Mouse (Mus musculus) ES-E14 (cell line): ENCODE measurements around the gene Ceacam18. TPM values are rescaled to one million over a fixed set of nuclear protein-coding genes. Genes with fewer than 3 reads are reported as not detected.
A peak's percentile ranks its signal among the peaks of the same experiment; 100 is the strongest.

Experiments
- DNase-seq: peaks from one replicate; pipeline ENCODE4 v3.0.0-alpha.2; 2013; ENCODE audit warnings: low read depth, low spot score
- H3K27ac ChIP-seq: 2 replicates; pipeline ENCODE4 v1.5.1; 2012; ENCODE audit warnings: low read depth, mild to moderate bottlenecking, low read length, moderate library complexity, mixed read lengths; ENCODE audit not compliant: poor library complexity, insufficient read depth, severe bottlenecking
- H3K36me3 ChIP-seq: 2 replicates; pipeline ENCODE4 v1.6.1; 2012; ENCODE audit warnings: mild to moderate bottlenecking, low read length, moderate library complexity, mixed read lengths; ENCODE audit not compliant: control insufficient read depth, poor library complexity, insufficient read depth, severe bottlenecking
- H3K4me1 ChIP-seq, 2 experiments: fragments of 150-350 bp in 1 of 2; sonication (generic) in 1 of 2; 2 replicates each; pipeline ENCODE4 v1.6.1; 2012; ENCODE audit warnings: low read length in 2 of 2, mild to moderate bottlenecking in 1 of 2, mixed read lengths in 1 of 2; ENCODE audit not compliant: control insufficient read depth in 2 of 2, insufficient read depth in 2 of 2, poor library complexity in 1 of 2
- H3K4me3 ChIP-seq, 2 experiments: fragments of 150-350 bp in 1 of 2; sonication (generic) in 1 of 2; 2 replicates each; pipeline ENCODE4 v1.5.1; 2012; ENCODE audit warnings: low read length in 2 of 2, low read depth in 1 of 2, mild to moderate bottlenecking in 1 of 2, mixed read lengths in 1 of 2; ENCODE audit not compliant: insufficient read depth in 1 of 2, poor library complexity in 1 of 2, severe bottlenecking in 1 of 2
- H3K9ac ChIP-seq: 2 replicates; pipeline ENCODE4 v1.6.1; 2012; ENCODE audit warnings: low read depth, mild to moderate bottlenecking, low read length, mixed read lengths; ENCODE audit not compliant: poor library complexity, insufficient read depth, severe bottlenecking
- H3K9me3 ChIP-seq: fragments of 150-350 bp; sonication (generic); 2 replicates; pipeline ENCODE4 v1.6.1; 2012; ENCODE audit warnings: low read depth, mild to moderate bottlenecking, low read length; ENCODE audit not compliant: control insufficient read depth, insufficient read depth
- CHD2 ChIP-seq: IDR thresholded peaks from 2 replicates; pipeline ENCODE4 v1.6.1; 2014; ENCODE audit warnings: mild to moderate bottlenecking, low read depth, low read length, inconsistent platforms
- HCFC1 ChIP-seq: IDR thresholded peaks from 2 replicates; pipeline ENCODE4 v1.6.1; 2012; ENCODE audit warnings: low read length, inconsistent platforms, borderline replicate concordance; ENCODE audit not compliant: insufficient read depth
- MAFK ChIP-seq: IDR thresholded peaks from 2 replicates; pipeline ENCODE4 v1.6.1; 2014; ENCODE audit warnings: mild to moderate bottlenecking, low read depth, low read length, inconsistent platforms; ENCODE audit not compliant: insufficient read depth
- ZC3H11A ChIP-seq: IDR thresholded peaks from 2 replicates; pipeline ENCODE4 v1.6.1; 2012; ENCODE audit warnings: low read depth, mild to moderate bottlenecking, inconsistent platforms, low read length, borderline replicate concordance
- ZNF384 ChIP-seq: IDR thresholded peaks from 2 replicates; pipeline ENCODE4 v1.6.1; 2012; ENCODE audit warnings: low read depth, low read length, inconsistent platforms
- in situ Hi-C, 2 experiments: fragments of 600-800 bp; cut with MboI; formaldehyde crosslinking; loops; one replicate each; pipeline ENCODE4 v1.15.1; 2025; ENCODE audit warnings: low sequenced_read_pairs in 2 of 2, inconsistent platforms in 1 of 2; ENCODE audit not compliant: unreplicated experiment in 2 of 2
- total RNA-seq: library from RNA; depleted of rRNA; stranded (reverse); fragments of 300-350 nt; gene quantifications from 2 replicates; pipeline ENCODE4 v1.2.3, GENCODE M21; 2012

The Ceacam18 gene
- total RNA-seq, 1 experiment = not detected

- H3K9ac ChIP-seq = no peak overlapping the region; the same call in 1 of the 2 replicates
- H3K4me3 ChIP-seq = peak overlapping the region in 1 of 2 experiments; percentile 79; a peak in 2 of 4 replicates
- TF ChIP-seq ZC3H11A = no peak
- no peak for TF ChIP-seq HCFC1
- TF ChIP-seq MAFK = no peak
- no peak for TF ChIP-seq CHD2
- no peak for TF ChIP-seq ZNF384
- no peaks in the 10 kb centered on the region for H3K9me3 ChIP-seq
- in situ Hi-C loops = no loop called here
- H3K36me3 ChIP-seq = no peaks in the 10 kb centered on the region; the same call in 1 of the 2 replicates
- DNase-seq = no peak
- no peak overlapping the region for H3K27ac ChIP-seq
- H3K4me1 ChIP-seq = peaks cover 2 to 9% of the 10 kb centered on the region in 2 experiments; a peak in 1 of 4 replicates
Observed at GRCm38 (mm10) chr7:43671064-43671808, 36.7 kb downstream of the Ceacam18 start.

- TF ChIP-seq HCFC1 (peak; percentile 98), ZNF384 (no peak), MAFK (no peak), CHD2 (no peak), ZC3H11A (no peak)
- Histone ChIP-seq H3K9ac (peak within 1 kb of the TSS; percentile 68), H3K27ac (no peak within 1 kb of the TSS), H3K36me3 (peaks cover 2% of the 10 kb centered on the region; the same call in 1 of the 2 replicates), H3K9me3 (no peaks in the 10 kb centered on the region), H3K4me3 (peak within 1 kb of the TSS; percentile 73 to 79), H3K4me1 (peaks cover 2 to 13% of the 10 kb centered on the region in 2 experiments; a peak in 1 of 4 replicates)
- peak; percentile 77 for DNase-seq
- in situ Hi-C loops = no loop called here
Observed at GRCm38 (mm10) chr7:43671809-43672580, 37.5 kb downstream of the Ceacam18 start, which contains the start of gene Ctu1. TSS of gene Ctu1 (plus strand) at chr7:43672016.

GRCm38 (mm10) chr7:43672581-43673260, 38.2 kb downstream of the Ceacam18 start:
- no peak for TF ChIP-seq ZNF384
- no peak for TF ChIP-seq MAFK
- no peak for TF ChIP-seq ZC3H11A
- TF ChIP-seq HCFC1 = no peak
- no peak for TF ChIP-seq CHD2
- in situ Hi-C loops = no loop called here
- Histone ChIP-seq H3K9me3 (no peaks in the 10 kb centered on the region), H3K36me3 (peaks cover 2% of the 10 kb centered on the region; the same call in 1 of the 2 replicates), H3K4me1 (peaks cover 2 to 13% of the 10 kb centered on the region in 2 experiments; a peak in 1 of 4 replicates), H3K27ac (no peak overlapping the region), H3K9ac (peak overlapping the region; percentile 68; the same call in 1 of the 2 replicates), H3K4me3 (peak overlapping the region; percentile 73 to 79)
- DNase-seq = no peak

GRCm38 (mm10) chr7:43675091-43675490, 40.6 kb downstream of the Ceacam18 start:
- H3K27ac ChIP-seq = no peak overlapping the region
- TF ChIP-seq ZNF384 = no peak
- TF ChIP-seq HCFC1 = 0 out of 2 replicates have a peak, but pooled peaks have one; percentile 47
- TF ChIP-seq CHD2 = no peak
- TF ChIP-seq MAFK = no peak
- no peak for TF ChIP-seq ZC3H11A
- in situ Hi-C loops = loop anchor here (25.0 kb wide), 1 partner anchor 212 kb away; the partner anchor contains the start of gene Klk4 (in 2 of the 2)
- no peak for DNase-seq
- peak overlapping the region; percentile 51 for H3K9ac ChIP-seq
- peak overlapping the region; percentile 69 to 72 for H3K4me3 ChIP-seq
- peaks cover 2 to 11% of the 10 kb centered on the region in 2 experiments; a peak in 1 of 4 replicates for H3K4me1 ChIP-seq
- H3K9me3 ChIP-seq = no peaks in the 10 kb centered on the region
- peaks cover 4% of the 10 kb centered on the region; the same call in 1 of the 2 replicates for H3K36me3 ChIP-seq
